Mouse (Mus musculus) limb, embryonic 13.5 days (tissue): ENCODE results near the gene Map4k1. TPM values are rescaled to one million over a fixed set of nuclear protein-coding genes. Genes with fewer than 3 reads are reported as not detected.

Experiments used
- ATAC-seq: fragments of 200-750 bp; cut with Nextera tagmentation; 2 replicates; pipeline ENCODE4 v1.8.0; 2017; ENCODE audit warnings: low read depth, moderate number of reproducible peaks, moderate TSS enrichment; ENCODE audit not compliant: low FRiP score
- H3K27ac ChIP-seq: fragments of 300-500 bp; sonication (generic); 2 replicates; pipeline ENCODE4 v1.5.1; 2015; ENCODE audit warnings: inconsistent platforms, mild to moderate bottlenecking, moderate library complexity
- H3K27me3 ChIP-seq: fragments of 300-500 bp; sonication (generic); 2 replicates; pipeline ENCODE4 v1.6.1; 2015; ENCODE audit warnings: mild to moderate bottlenecking, inconsistent platforms
- H3K36me3 ChIP-seq: fragments of 300-500 bp; sonication (generic); 2 replicates; pipeline ENCODE4 v1.6.1; 2015; ENCODE audit warnings: inconsistent platforms, mild to moderate bottlenecking, moderate library complexity
- H3K4me1 ChIP-seq: fragments of 300-500 bp; sonication (generic); 2 replicates; pipeline ENCODE4 v1.6.1; 2015; ENCODE audit warnings: inconsistent platforms
- H3K4me2 ChIP-seq: fragments of 300-500 bp; sonication (generic); replicated peaks from 2 replicates; pipeline ENCODE4 v1.6.1; 2015; ENCODE audit warnings: inconsistent platforms, mild to moderate bottlenecking, moderate library complexity
- H3K4me3 ChIP-seq: fragments of 300-500 bp; sonication (generic); 2 replicates; pipeline ENCODE4 v1.5.1; 2015; ENCODE audit warnings: moderate library complexity, mild to moderate bottlenecking, inconsistent platforms
- H3K9ac ChIP-seq: fragments of 300-500 bp; sonication (generic); 2 replicates; pipeline ENCODE4 v1.6.1; 2015; ENCODE audit warnings: mild to moderate bottlenecking, inconsistent platforms
- H3K9me3 ChIP-seq: fragments of 300-500 bp; sonication (generic); 2 replicates; pipeline ENCODE4 v1.6.1; 2016; ENCODE audit warnings: inconsistent platforms
- WGBS: fragments of 180-500 bp; shearing (Covaris S2); methylation state at CpG from one replicate; pipeline ENCODE4 v1.1.7; 2015; 5-methylcytosine and 5-hydroxymethylcytosine counted together
- polyA plus RNA-seq: library from polyadenylated mRNA; unstranded; fragments of >200 nt; fragmentation: Nextera tagmentation; extraction: Ambion mirVana; gene quantifications from 2 replicates; pipeline ENCODE4 v1.2.1, GENCODE M21; 2015

Map4k1 gene
- polyA plus RNA-seq, 1 experiment from 2014 or later, result 9.5 TPM

DNA sequence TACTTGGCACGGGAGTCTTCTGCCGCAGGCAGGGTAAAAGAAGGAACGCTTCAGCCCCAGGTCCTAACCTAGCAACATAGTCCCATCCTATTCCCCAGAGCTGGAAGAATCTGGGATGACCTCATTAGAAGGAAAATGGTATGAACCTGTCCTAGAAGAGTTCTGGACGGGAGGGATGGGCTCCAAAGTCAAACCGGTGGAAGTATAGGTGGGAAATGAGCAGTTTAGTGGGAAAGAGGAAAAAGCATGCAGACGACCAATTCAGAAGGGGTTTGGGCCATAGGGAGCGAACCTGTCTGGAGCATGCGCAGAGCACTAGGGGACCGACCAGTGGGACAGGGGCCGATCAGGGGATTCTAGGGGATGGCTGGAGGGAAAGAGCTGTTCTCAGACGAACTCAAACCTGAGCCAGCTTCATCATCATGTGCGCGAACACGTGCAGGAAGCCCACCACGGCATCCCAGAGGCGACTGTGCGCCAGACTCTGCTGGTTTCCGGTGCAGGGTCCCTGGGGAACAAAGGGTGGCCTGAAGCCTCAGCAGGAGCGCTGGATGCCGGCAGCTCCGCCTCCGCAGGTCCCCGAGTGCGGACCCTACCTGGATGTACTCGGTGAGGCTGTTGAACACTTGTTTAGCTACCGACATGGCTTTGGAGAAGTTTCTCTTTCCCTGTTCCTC, 58.3 kb downstream of the Map4k1 start:
- H3K36me3 ChIP-seq, result no peaks in the 10 kb centered on the region
- H3K27me3 ChIP-seq, result no peaks in the 10 kb centered on the region
- H3K4me3 ChIP-seq, result peak overlapping the region; percentile 51
- H3K4me2 ChIP-seq, result peak overlapping the region; percentile 82
- peak overlapping the region; percentile 67 for H3K9ac ChIP-seq
- H3K9me3 ChIP-seq, result no peaks in the 10 kb centered on the region
- H3K4me1 ChIP-seq, result peaks cover 14% of the 10 kb centered on the region
- WGBS, result 1% methylated on average over 26 of the region's 26 CpGs
- ATAC-seq, result peak; percentile 67
- H3K27ac ChIP-seq, result peak overlapping the region; percentile 17; the same call in 1 of the 2 replicates

GRCm38 (mm10) chr7:29041194-29041593, 59.3 kb downstream of the Map4k1 start:
- Histone ChIP-seq H3K27me3 (no peaks in the 10 kb centered on the region), H3K9ac (no peak overlapping the region), H3K9me3 (no peaks in the 10 kb centered on the region), H3K4me3 (no peak overlapping the region), H3K4me2 (no peak overlapping the region; the same call in 1 of the 2 replicates), H3K27ac (no peak overlapping the region), H3K4me1 (peaks cover 14% of the 10 kb centered on the region), H3K36me3 (no peaks in the 10 kb centered on the region)
- no peak for ATAC-seq
- 83% methylated on average over 5 of the region's 5 CpGs for WGBS

- ATAC-seq, result no peak
- Histone ChIP-seq H3K4me1 (peaks cover 17% of the 10 kb centered on the region), H3K9ac (no peak overlapping the region), H3K4me3 (no peak overlapping the region), H3K36me3 (no peaks in the 10 kb centered on the region), H3K9me3 (0 out of 2 replicates have a peak, but pooled peaks cover under 1% of the 10 kb centered on the region), H3K27ac (no peak overlapping the region), H3K27me3 (no peaks in the 10 kb centered on the region), H3K4me2 (no peak overlapping the region)
- 62% methylated on average over 19 of the region's 19 CpGs for WGBS
These were observed 61.3 kb downstream of the Map4k1 start for GRCm38 (mm10) chr7:29043016-29043673.

GRCm38 (mm10) chr7:29043674-29044057, 61.8 kb downstream of the Map4k1 start:
- H3K4me1 ChIP-seq, result peaks cover 17% of the 10 kb centered on the region
- 44% methylated on average over 11 of the region's 11 CpGs for WGBS
- H3K27me3 ChIP-seq, result no peaks in the 10 kb centered on the region
- no peak overlapping the region for H3K9ac ChIP-seq
- no peak overlapping the region for H3K4me3 ChIP-seq
- H3K9me3 ChIP-seq, result 0 out of 2 replicates have a peak, but pooled peaks cover 3% of the 10 kb centered on the region
- ATAC-seq, result no peak
- no peak overlapping the region for H3K27ac ChIP-seq
- peak overlapping the region; percentile 31; the same call in 1 of the 2 replicates for H3K4me2 ChIP-seq
- no peaks in the 10 kb centered on the region for H3K36me3 ChIP-seq

- no peaks in the 10 kb centered on the region for H3K36me3 ChIP-seq
- WGBS, result 55% methylated on average over 9 of the region's 9 CpGs
- 0 out of 2 replicates have a peak, but pooled peaks cover 7% of the 10 kb centered on the region for H3K9me3 ChIP-seq
- no peak overlapping the region for H3K9ac ChIP-seq
- no peak overlapping the region for H3K4me3 ChIP-seq
- no peak overlapping the region for H3K4me2 ChIP-seq
- no peak overlapping the region for H3K27ac ChIP-seq
- no peak for ATAC-seq
- no peaks in the 10 kb centered on the region for H3K27me3 ChIP-seq
- peaks cover 17% of the 10 kb centered on the region for H3K4me1 ChIP-seq
These were observed 62.5 kb downstream of the Map4k1 start for GRCm38 (mm10) chr7:29044302-29044701.

DNA sequence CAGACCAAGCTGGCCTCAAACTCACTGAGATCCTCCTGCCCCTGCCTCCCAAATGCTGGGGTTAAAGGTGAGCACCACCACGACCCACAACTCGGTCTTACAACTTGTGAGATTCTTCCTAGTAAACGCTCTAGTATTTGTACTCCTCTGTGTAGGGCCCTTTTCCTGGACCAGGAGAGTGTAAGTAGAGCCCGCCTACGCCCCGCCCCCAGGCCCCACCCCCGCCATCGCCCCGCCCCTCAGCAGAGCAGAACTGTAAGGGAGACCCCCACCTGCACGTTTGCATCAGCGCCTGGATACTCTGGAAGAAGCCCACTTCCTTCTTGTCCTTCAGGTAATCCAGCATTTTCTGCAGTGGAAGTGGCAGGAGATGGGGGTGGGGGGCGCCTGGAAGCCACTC, 64.7 kb downstream of the Map4k1 start:
- Histone ChIP-seq H3K4me3 (no peak overlapping the region; the same call in 1 of the 2 replicates), H3K9ac (no peak overlapping the region), H3K27ac (no peak overlapping the region), H3K36me3 (no peaks in the 10 kb centered on the region), H3K9me3 (0 out of 2 replicates have a peak, but pooled peaks cover 10% of the 10 kb centered on the region), H3K4me2 (peak overlapping the region; percentile 45), H3K27me3 (peaks cover 4% of the 10 kb centered on the region), H3K4me1 (0 out of 2 replicates have a peak, but pooled peaks cover 5% of the 10 kb centered on the region)
- ATAC-seq, result peak; percentile 63; the same call in 1 of the 2 replicates
- WGBS, result 6% methylated on average over 12 of the region's 12 CpGs

GRCm38 (mm10) chr7:29048070-29048469, 66.2 kb downstream of the Map4k1 start:
- H3K9ac ChIP-seq, result no peak overlapping the region
- H3K27ac ChIP-seq, result no peak overlapping the region
- 79% methylated on average over 3 of the region's 3 CpGs for WGBS
- H3K4me1 ChIP-seq, result peaks cover 10% of the 10 kb centered on the region
- H3K36me3 ChIP-seq, result no peaks in the 10 kb centered on the region
- peaks cover 18% of the 10 kb centered on the region for H3K27me3 ChIP-seq
- no peak for ATAC-seq
- H3K4me2 ChIP-seq, result no peak overlapping the region
- no peak overlapping the region for H3K4me3 ChIP-seq
- H3K9me3 ChIP-seq, result 0 out of 2 replicates have a peak, but pooled peaks cover 10% of the 10 kb centered on the region

GRCm38 (mm10) chr7:29048615-29049014, 66.8 kb downstream of the Map4k1 start:
- no peak overlapping the region for H3K4me2 ChIP-seq
- no peak overlapping the region for H3K4me3 ChIP-seq
- H3K4me1 ChIP-seq, result peaks cover 9% of the 10 kb centered on the region
- H3K27me3 ChIP-seq, result peaks cover 23% of the 10 kb centered on the region
- 76% methylated on average over 11 of the region's 11 CpGs for WGBS
- 0 out of 2 replicates have a peak, but pooled peaks cover 10% of the 10 kb centered on the region for H3K9me3 ChIP-seq
- ATAC-seq, result no peak
- no peak overlapping the region; the same call in 1 of the 2 replicates for H3K9ac ChIP-seq
- no peaks in the 10 kb centered on the region for H3K36me3 ChIP-seq
- H3K27ac ChIP-seq, result no peak overlapping the region

GRCm38 (mm10) chr7:29050797-29051196, 68.9 kb downstream of the Map4k1 start:
- 43% methylated on average over 2 of the region's 2 CpGs for WGBS
- no peak for ATAC-seq
- H3K27ac ChIP-seq, result no peak overlapping the region

DNA sequence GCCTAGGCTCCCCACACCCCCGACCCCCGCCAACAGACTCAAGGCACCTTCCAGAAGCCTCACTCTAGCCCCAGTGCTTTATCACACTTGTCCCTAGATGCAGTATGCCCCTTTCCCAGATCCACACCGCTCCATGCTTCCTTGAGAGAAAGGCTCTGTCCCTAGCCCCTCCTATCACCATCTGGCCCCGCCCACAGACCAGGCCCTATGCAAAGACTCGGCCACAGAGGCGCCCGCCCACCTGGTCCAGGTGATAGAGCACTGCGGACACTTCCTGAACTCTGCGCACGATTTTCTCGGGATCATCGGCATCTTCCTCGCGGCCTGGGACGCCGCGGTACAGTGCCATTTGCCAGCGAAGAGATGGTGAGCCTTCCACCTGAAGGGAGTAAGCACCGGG, 71.0 kb downstream of the Map4k1 start:
- H3K4me1 ChIP-seq, result peaks cover 7% of the 10 kb centered on the region
- 0 out of 2 replicates have a peak, but pooled peaks cover 10% of the 10 kb centered on the region for H3K9me3 ChIP-seq
- H3K4me3 ChIP-seq, result peak overlapping the region; percentile 31
- H3K27me3 ChIP-seq, result peaks cover 47% of the 10 kb centered on the region
- 6% methylated on average over 19 of the region's 19 CpGs for WGBS
- no peak for ATAC-seq
- H3K36me3 ChIP-seq, result no peaks in the 10 kb centered on the region
- no peak overlapping the region for H3K27ac ChIP-seq
- peak overlapping the region; percentile 57 for H3K4me2 ChIP-seq
- H3K9ac ChIP-seq, result peak overlapping the region; percentile 13; the same call in 1 of the 2 replicates

More at GRCm38 (mm10) chr7:29050797-29051196, 68.9 kb downstream of the Map4k1 start:
- no peak overlapping the region for H3K4me3 ChIP-seq
- no peak overlapping the region for H3K9ac ChIP-seq
- H3K4me2 ChIP-seq, result no peak overlapping the region
- H3K4me1 ChIP-seq, result peaks cover 9% of the 10 kb centered on the region
- H3K9me3 ChIP-seq, result 0 out of 2 replicates have a peak, but pooled peaks cover 10% of the 10 kb centered on the region
- peaks cover 43% of the 10 kb centered on the region for H3K27me3 ChIP-seq
- no peaks in the 10 kb centered on the region for H3K36me3 ChIP-seq
